Mouse (Mus musculus) frontal cortex, postnatal 14 days (tissue): ENCODE data around the gene Glod5.
"Not testable (repeated sequence)": the region's sequence is repeated elsewhere in the genome, so short reads cannot be mapped to it uniquely, and the experiment has no call there.

Source experiments
- DNase-seq, 2 experiments: peaks; one replicate each; pipeline ENCODE4 v3.0.0; 2022; ENCODE audit warnings: low spot score in 2 of 2

Gene Glod5

DNA sequence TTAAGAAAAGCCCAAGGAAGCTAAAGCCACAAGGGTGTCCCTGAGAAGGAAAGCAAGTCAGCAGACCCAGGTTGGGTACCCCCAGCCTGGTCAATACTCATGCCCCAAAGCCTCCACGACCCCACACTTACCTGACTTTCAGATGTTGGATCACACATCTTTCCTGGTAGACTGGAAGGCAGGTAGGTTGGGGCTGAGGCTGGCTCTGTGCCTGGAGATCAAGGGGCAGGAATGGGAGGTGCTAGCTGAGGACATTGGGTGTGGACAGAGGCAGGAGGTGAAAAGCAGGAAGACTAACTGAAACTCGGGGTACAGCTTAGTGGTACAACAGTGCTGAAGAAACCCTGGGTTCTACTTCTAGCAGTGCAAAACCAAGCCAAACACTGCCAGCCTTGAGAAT is at the start of gene Glod5:
TSS of gene Glod5 (minus strand) at position 207 of the 400 bp plus-strand sequence.
- DNase-seq, result no peak

DNA sequence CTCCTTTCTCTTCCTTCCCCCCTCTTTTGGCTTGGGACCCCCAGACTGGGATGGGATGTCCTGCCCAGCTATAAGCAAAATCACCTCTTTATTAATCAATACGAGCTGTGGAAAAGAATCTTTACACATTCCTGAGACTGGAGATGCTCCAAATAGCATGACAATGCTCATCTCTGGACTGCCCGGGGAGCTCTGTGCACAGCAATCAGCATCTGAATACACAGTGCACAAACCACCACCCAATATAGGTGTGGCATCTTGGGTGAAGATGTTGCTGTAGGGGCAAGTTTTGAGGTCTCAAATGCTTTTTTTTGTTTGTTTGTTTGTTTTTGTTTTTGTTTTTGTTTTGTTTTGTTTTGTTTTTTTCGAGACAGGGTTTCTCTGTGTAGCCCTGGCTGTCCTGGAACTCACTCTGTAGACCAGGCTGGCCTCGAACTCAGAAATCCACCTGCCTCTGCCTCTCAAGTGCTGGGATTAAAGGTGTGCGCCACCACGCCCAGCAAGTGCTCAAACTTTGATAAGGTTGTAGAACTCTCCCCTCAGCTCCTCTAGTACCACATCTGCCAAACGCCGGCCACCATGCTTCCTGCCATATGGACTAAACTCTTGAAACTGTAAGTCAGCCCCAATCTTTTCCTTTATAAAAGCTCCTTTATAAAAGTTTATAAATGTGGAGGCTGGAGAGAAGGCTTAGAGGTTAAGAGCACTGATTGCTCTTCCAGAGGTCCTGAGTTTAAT is 32.9 kb upstream of the Glod5 start:
- not testable (repeated sequence) for DNase-seq

DNA sequence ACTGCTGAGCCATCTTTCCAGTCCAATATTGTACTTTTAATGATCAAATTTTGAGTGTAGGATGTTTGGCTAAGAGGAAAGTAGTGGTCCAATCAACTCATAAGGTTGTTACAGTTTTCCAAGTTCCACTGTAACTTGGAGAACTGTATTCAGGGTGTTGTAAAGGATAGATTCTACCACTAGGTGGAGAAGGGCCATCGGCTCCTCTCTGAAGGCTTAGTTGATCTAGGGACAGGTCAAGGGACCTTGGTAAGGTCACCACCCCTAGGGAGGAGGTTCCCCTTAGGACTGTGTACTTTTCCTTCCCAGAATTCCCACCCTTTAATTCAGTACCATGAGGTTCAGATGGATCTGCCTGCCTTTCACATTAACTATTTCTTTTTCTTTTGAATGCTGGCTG is 14.7 kb upstream of the Glod5 start:
- no peak for DNase-seq

DNA sequence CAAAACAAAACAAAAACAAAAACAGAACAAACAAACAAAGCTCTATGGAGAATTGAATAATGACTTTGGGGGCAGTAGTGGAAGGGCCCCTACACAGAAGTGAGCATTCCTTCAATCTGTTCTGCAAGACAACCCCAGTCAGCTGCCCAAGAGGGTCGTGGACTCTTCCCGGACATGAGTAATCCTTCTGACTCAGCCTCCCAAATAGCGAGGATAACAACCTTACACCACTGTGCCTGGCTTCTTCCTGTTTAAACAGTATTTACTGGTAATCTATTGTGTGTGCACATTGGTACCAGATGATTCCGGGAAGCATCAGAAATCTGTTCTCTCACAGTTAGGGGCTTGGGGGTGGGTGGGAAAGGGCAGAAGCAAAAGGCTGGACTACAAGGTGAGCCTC is 8.5 kb upstream of the Glod5 start:
- DNase-seq, result no peak

DNA sequence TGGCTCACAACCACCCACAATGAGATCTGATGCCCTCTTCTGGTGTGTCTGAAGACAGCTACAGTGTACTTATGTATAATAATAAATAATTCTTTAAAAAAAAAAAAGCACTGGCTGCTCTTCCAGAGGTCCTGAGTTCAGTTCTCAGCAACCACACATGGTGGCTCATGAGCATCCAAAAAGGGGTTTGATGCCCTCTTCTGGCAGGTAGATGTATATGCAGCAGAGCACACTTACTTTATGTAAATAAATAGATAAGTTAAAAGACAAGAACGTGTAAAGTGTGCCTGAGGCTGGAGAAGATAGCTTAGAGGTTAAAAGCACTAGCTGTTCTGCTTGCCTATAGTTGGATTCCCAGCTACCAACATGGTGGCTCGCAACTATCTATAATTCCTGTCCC is 6.5 kb upstream of the Glod5 start:
- no peak for DNase-seq

DNA sequence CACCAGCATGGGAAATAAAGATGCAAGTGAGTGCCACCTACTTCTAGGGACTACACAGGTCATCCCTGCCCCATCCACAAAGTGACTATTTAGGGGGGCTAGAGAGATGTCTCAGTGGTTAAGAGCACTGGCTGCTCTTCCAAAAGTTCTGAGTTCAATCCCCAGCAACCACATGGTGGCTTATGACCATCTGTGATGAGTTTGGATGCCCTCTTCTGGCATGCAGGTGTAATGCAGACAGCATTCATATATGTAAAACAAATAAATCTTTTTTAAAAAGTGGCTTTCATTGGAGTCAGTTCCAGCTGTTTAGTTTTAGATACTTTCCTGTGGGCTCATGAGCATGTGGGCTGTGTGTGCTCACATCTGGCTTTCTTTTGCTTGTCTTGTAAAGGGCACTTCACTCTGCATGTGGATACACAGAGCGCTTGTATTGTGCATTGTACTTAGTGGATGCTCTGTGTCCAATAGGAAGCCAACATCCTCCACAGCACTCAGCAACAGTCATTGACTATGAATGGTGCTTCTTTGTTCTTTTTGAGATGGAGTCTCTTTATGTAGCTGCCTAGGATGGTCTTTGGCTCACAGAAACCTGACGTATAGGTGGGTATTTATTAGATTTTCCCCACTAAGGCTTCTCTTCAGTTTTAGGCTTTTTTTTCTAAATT is 2.0 kb upstream of the Glod5 start:
- no peak for DNase-seq

DNA sequence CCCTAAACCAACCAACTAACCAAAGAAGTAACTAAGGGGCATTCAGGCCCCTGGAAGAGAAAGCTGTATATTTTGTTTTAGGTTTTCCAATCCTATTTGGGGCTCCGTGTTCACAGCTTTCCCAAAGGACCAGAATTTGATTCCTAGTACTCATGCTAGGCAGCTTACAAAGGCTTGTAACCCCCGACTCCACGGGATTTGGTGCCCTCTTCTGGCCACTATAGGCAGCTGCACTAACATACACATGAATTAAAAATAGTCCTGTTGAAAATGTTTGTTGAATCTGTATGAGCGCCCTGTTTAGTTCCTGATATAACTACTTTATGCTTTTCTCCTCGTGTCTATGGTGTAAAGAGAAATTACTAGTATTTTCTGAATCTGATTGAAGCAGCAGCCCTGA is 1.1 kb downstream of the Glod5 start:
- no peak for DNase-seq

DNA sequence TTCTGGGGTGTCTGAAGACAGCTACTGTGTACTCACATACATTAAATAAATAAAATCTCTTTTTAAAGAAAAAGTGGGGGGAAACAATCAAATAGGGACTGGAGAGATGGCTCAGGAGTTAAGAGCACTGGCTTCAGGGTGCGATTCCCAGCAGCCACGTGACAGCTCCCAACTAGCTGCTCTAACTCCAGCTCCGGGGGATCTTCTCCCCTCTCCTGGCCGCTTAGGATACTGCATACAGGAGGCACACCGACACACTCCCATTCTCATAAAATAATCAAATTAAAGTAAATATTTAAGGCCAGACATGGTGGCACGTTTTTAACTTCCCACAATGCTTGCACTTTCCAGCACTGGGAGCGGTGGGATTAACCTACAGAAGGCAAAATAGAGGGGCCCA is 2.6 kb downstream of the Glod5 start:
- not testable (repeated sequence) for DNase-seq

DNA sequence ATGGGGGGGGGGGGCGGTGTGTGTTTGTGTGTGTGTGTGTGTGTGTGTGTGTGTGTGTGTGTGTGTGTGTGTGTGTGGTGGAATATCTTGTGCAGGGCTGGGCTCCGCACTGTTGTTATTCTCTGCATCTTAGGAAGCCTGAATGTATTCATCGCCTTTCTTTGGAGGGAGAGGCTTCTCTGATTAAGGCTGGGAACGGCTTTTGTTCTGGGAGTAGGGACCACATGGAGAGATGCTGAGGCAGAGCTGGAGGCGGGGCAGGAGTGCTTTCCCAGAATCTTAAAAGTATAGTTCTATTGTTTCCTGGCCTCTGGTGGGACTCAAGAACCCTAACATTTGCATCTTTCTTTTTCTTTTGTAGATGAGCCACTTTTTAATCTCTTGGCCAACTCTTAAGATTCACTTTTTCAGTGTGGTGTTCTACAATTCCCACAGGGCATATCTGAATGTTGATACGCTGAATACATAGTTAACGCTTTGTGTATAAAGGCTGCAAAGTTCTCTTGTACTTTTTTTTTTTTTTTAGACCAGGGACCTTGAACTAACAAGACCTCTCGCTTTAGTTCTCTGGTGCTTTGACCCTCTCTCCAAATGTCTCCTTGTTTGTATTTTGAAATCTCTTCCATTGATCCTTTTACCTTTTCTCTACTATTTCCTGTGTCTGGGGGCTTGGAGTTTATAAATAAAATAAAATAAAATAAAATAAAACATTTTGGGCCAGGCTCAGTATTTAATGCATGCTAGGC is 4.5 kb downstream of the Glod5 start:
- DNase-seq, result no peak

DNA sequence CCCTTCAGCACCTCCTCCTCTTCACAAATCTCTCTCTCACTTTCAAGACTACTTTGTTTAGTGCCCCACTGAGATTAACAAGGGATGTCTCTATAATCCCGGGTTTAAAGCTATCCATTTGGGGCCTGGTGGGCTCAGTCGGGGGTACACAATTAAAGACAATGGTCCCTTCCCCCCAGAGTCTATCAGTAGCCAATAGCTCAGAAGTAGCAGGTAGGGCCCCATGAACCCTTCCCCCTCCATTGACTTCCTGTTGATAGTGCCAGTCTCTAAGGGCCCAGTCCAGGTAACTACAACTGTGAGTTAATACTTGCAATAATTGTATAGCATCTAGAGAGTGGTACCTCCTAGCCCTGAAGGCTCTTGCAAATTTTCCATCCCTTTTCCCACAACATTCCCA is 5.1 kb downstream of the Glod5 start:
- no peak for DNase-seq

DNA sequence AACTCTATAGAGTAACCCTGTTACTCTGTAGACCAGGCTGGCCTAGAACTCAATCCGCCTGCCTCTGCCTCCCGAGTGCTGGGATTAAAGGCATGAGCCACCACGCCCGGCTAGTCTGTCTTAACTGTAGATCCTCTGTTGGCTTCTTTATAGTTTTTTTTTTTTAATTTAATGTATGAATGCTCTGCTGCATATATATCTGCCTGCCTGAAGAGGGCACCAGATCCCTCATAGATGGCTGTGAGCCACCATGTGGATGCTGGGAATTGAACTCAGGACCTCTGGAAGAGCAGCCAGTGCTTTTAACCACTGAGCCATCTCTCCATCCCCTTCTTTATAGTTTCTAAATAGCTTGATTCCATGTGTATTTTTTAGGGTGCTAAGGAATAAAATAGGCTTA is 8.9 kb downstream of the Glod5 start:
- DNase-seq, result not testable (repeated sequence)

DNA sequence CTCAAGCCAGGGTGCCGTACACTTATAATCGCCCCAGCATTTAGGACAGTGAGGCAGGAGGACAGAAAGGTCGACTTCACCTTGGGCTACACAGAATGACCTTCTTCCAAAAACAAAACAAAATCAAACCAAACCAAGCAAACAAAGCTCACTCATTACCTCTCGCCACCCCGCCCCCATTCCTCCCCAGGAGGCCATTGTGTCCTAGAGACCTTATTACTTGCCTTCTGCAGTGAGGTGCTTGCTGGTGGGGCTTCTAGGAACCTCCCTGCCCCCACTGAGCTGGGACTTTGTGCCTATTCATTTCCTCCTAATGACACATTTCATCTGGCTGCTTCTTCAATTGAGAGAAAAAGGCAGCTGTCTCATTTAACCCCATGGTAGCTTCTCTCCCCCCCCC is 9.7 kb downstream of the Glod5 start:
- DNase-seq, result no peak

DNA sequence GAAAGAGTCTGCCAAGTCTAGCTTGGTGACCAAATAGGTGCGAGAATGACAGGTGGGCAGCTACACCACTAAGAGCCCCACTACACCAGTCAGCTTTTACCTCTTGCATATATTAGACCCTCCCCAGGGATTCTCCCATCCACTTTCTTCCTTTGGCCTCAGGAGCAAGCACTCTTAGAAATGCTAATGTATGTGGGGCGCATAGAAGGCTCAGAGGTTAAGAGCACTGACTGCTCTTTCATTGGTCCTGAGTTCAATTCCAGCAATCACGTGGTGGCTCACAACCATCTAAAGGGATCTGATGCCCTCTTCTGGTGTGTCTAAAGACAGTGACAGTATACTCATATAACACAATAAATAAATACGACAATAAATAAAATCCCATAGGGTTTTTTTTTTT is 15.3 kb downstream of the Glod5 start:
- DNase-seq, result no peak

DNA sequence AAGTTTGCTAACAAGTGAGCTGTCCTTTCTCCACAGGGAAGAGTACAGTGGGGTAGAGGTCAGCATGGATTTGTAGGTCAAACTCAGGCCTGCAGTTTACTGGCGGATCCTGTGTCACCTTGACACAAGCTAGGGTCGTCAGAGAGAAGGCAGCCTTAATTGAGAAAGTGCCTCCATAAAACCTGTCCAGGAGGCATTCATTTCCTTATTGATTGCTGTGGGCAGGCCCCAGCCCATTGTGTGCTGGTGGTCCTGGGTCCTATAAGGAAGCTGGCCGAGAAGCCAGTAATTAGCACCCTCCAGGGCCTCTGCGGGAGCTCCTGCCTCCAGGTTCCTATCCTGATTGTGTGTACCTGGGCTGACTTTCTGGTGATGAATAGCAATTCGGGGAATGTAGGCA is 16.3 kb downstream of the Glod5 start:
- DNase-seq, result no peak

DNA sequence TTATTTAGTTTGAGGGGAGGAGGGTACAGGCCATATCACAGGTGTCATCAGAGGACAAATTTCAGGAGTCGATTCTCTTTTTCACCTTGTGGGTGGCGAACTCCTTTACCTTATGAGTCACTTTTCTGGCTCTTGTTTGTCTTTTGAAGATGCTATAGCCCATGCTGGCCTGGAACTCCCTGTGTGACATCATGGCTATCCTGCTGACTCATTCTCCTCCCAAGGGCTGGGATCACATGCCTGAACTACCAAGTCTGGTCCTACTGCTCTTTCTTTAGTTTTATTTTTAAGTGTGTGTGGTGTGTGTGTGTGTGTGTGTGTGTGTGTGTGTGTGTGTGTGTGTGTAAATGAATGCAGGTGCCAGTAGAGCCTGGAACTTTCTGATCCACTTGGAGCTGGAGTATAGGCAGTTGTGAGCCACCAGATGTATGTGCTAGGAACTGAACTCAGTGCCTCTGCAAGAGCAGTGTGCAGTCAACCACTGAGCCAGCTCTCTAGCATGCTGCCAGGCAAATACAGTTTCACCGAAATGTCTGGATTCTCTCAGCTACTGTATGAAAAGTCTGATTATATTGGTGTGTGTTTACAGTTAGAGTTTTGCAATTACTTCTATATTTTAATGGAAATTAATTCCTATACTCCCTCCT is 17.6 kb downstream of the Glod5 start:
- no peak for DNase-seq

DNA sequence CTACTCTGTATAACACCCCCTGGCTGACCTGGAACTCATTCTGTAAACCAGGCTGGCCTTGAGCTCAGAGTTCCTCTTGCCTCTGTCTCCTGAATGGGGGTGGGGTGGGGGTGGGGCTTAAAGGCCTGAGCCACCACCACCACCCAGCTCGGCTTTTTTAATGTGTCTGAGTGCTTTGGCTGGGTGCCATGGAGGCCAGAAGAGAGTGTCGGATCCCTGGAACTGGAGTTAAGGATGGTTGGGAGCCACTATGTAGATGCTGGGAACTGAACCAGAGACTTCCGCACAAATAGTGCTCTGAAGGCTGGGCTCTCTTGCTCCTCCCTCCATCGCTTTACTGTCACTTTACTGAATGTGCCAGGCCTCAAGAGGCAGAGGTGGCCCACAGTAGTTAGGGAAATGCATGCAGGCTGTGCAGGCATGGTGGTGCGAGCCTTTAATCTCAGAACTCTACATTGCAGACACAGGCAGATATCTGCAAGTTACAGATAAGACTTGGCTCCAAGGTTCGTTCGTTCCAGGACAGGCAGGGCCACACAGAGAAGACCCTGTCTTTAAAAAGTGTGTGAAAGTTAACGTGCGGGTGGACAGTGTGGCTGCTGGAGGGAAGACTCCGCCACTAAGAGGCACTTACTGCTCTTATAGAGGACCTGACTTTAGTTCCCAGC is 25.1 kb downstream of the Glod5 start:
- no peak for DNase-seq

DNA sequence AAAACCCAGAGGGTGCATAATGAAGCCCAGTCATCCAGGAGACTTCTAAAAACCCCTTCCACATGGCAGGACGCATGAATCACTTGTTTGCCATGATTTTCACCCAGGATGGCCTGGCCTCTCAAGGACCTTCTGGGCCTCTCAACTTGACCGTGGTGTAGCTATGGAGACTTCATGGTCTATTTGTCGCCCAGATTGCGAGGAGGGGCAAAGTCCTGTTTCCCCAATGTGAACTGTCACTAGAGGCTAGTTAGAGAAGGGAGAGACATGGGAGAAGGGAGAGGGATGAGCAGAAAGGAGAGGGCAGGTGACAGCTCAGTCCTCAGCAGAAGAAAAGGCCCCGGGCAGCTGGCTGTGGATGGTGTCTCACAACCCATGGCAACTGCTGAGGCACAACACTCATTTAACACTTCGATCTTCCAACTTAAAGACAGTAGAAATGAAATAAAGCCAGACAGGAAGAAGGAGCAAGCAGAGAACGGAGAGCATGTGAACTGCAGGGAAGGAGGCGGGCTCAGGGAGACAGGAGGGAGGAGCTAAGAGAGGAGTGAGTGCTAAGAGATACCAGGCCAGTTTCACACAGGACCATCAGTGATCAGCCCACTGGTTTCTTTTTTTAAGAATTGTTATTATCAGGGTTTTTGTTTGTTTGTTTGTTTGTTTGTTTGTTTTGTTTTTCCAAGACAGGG is 25.8 kb downstream of the Glod5 start:
- DNase-seq, result no peak

DNA sequence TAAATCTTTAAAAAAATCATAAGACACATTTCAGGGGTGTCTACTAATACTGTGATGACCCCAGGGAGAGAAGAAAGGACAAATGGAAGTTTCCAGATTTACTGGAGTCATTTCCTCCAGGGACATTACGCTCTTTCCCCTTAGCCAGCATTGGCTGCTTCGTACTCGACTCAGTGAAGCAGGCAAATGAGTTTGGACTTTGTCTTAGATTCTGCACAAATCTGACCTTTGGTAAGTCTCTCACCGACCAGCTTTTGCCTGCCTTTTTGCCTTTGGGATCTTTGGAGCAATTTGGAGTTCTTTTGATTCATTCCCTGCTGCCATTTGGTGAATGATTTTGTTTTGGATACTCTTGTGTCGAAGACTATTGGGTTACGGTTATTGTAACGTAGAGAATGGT is 36.9 kb downstream of the Glod5 start:
- no peak for DNase-seq

DNA sequence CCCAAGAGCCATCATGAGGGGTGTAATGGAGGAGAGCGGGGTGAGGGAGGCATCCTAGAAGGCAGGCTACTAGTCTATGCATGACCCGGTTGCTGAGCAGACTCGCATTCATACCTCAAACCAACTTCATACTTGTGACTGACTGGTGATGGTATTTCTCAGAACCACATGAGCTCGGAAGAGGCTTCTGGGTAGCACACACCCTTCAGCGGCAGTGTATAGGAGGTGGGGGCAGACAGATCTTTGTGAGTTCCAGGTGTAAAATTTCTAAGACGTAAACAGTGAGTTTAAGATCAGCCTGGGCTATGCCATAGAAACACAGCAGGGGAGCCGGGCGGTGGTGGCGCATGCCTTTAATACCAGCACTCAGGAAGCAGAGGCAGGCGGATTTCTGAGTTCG is 40.4 kb downstream of the Glod5 start, which contains the start of gene Gata1:
TSS of gene Gata1 (minus strand) at position 180 of the 400 bp plus-strand sequence.
- DNase-seq, result no peak

DNA sequence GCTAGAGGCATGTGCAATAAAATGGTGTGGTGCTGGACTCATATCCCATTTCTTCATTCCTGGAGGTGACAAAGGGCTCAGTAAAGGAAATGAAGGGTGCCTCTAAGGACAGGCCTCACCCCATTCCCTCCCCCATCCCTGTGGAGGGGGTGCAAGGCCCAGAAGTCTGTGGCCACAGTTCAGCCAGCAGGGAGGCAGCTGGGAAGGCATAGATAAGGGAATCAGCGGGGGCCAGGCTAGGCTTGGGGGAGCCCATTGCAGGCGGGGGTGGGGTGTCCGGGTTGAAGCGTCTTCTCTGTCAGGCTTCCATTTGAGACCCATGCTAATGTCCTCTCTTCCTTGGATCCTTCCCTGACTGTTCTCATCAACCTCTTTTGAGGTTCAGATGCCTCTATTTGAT is 47.0 kb downstream of the Glod5 start:
- no peak for DNase-seq

DNA sequence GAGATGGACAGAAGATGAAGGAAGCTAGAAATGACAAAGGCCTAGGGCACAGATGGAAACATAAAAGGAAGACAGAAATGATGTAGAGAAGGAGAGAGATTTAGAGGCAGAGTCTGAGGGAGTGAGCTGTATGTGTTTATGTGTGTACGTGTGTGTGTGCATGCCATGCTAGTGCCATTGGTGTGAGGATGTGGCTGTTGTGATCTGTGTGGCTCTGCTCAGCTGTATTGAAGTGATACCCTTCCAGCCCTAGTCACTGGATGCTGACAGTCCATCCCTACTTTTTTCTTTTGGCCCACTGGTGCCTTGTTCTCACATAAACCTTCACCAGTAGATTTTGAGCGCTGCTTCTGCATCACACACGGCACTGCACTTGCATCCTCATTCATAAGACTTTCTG is 49.4 kb downstream of the Glod5 start:
- DNase-seq, result no peak
